Mouse (Mus musculus): ENCODE data around the gene Fam208b.

Fam208b gene

DNA sequence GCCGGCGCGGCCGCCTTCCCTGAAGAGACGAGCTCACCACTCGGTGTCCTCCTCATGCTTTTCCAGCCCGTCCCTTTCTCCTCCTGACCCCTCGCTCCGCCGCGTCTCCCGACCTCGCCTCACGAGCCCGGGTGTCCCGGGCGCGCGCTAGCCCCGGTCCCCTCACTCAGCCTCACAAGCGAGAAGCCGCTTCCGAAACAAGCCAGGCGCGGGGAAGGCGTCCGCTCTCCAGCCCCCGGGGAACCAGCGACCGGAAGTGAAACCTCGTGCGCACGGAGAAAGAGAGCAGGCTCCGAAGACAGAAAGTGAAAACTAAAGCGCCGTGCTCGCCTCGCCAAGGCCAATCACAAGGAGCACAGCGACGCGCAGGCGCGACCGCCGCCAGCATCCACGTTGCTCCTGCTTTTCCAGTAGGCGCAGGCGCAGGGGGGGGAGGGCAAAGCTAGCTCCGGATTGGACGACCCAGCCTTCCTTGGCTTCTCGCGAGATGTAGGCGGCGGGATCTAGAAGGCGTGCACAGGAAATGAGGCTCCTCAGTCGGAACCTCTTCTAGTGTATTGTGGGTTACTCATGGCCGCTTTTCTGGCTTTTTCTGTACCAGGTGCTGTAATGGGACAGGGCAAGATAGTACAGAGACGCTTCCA is at the start of gene Fam208b:
TSS of gene Fam208b (minus strand) at position 314 of the 644 bp plus-strand sequence.
- DNase-seq (ENCODE audit: low read depth in 1 of 2, low spot score in 2 of 2): peak; percentile 89 to 95

DNA sequence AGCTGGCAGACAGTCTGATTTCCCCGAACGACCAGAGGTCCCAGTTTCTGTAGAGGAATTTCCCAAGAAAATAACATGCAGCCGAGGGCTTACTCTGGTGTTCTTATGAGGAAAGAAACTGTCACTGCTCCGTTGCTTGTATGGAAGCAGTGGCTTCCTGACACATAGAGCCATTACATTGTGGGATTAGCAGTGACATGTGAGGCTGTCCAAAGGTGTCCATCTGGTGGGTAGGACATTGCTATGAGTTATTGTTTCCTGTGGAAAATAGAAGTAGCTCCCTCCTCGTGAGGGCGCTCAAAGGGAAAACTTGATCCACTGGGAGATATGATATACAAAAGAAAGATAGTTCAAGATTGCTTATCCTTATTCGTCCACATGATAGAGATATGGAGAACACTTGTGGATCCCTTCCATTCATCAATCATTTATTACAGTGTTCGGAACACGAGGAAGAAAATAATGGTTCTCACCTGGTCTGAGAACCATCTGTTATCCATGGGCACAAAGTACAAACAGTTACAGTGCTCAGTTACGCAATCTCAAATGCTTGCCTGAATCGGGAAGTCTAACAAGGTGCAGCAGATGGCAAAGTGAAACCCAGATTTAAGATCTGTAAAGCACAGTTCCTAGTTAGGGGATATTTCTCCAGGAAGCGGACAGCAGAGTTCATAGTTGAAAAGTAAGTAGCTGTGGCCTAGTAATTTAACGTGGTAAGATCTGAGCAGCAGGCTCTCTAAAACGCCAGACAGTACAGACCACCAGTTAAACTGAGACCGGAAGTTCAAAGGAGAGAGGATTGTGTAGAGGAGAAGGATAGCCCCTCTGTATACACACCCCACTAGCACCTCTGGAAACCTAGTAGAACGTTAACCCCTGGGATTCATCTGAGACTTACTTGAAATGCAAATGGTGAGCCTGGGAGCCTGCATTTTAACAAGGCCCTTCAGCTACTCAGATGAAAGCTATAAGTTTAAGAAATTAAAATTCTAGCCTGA is 48.6 kb upstream of the Fam208b start:
- no peak for DNase-seq (ENCODE audit: low read depth in 1 of 2, low spot score in 2 of 2)

DNA sequence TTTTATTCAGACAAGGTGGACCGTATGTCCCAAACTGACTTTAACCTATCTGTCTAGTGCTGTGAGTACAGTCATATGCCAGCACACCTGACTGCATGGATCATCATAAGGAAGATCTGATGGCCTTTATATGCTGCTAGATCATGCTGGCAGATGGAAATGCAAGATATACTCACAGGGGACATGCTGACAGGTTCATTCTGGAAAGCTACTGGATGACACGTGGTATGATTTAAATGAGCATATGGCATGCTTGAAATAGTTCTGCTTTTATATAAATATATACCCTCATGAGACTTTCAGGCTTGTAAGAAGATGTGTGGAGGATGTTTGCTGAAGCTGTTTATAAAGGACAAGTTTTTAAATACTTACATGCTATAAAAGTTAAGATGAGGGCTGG is 43.5 kb upstream of the Fam208b start:
- DNase-seq (ENCODE audit: low read depth in 1 of 2, low spot score in 2 of 2): no peak

DNA sequence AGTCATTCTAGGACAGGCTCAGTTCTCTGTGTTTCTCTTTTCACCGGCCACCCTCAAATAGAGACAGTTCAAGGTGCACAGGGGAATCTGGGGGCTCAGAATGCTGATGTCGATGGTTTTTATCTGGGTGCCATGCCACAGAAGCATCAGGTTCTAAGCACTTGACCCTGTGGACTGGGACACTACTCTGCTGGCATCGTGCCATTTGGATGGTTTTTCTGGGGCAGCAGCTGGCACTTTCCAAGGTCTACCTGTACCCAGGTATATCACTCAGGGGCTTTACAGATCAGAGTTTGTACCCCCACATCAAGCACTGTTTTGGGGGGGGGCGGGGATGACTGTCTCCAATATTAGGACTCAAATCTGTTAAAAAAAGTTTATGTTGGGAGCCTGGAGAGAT is 39.7 kb upstream of the Fam208b start:
- DNase-seq (ENCODE audit: low read depth in 1 of 2, low spot score in 2 of 2): no peak

DNA sequence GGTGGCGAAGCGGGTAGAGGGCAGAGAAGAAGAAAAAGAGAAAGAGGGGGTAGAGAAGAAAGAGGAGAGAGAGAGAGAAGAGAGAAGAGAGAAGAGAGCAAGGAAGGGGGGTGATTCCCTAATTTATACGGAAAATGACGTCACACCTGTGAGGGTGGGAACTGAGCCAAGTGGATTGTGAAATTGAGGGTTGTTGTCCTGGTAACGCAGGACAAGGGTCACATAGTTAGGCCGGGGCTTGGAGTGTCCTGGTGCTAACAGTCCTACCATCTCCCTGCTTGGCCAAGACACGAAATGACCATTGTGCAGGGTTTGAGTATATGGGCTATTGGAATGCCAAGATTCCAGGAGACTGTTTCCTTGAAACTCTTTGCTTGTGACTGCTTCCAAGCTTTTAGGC is 35.7 kb upstream of the Fam208b start:
- DNase-seq (ENCODE audit: low read depth in 1 of 2, low spot score in 2 of 2): no peak

DNA sequence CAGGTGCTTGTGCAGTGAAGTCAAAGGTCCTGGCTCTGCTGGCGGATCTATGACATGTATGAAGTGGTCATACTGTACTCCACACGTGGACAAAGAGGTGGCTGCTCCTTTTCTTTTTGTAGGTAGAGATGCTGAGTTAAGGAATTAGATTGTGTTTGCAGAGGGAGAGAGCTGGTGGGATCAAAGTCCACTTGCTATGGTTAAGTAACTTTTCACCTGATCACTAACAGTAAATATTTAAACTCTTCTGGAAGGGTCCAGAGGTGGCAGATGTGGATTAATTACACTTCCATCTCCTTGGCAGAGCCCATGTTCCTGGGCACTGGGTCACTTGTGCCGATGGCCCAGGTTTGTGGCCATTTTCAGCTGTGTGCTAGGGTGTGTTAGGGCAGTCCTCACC is 35.0 kb upstream of the Fam208b start:
- DNase-seq (ENCODE audit: low read depth in 1 of 2, low spot score in 2 of 2): no peak

DNA sequence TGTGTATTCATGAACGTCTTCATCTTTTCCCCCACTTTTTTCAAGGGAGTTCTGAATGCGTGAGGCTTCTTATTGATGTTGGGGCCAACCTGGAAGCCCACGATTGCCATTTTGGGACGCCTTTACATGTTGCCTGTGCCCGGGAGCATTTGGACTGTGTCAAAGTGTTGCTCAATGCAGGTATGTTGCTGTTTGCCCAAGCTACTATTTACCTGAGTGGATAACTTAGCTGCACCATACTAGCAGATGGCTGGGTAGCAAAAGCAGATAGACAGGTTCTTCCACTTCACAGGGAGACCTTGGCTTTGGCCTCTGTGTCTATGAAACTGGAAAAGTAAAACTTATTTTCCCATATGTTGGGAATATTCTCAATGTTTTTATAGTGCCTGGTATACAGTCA is 34.0 kb upstream of the Fam208b start:
- no peak for DNase-seq (ENCODE audit: low read depth in 1 of 2, low spot score in 2 of 2)

DNA sequence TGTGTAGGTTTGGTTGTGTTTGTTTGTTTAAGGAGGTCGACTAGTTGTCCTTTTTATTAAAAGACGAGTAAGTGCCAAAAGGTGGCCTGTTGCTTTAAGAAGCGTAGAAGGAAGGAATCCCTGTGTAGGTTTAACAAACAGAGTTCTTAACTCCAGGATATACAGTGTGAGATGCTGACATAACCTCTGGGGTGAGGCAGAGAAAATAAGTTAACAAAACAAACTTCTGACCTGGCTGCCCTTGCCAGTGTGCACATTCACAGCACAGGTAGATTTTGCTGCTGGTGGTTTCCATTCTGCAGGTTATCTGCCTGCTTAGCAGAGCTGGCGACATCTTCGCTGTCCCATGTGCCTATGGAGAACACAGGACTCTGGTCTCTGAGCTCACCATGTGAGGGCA is 31.6 kb upstream of the Fam208b start:
- DNase-seq (ENCODE audit: low read depth in 1 of 2, low spot score in 2 of 2): no peak

DNA sequence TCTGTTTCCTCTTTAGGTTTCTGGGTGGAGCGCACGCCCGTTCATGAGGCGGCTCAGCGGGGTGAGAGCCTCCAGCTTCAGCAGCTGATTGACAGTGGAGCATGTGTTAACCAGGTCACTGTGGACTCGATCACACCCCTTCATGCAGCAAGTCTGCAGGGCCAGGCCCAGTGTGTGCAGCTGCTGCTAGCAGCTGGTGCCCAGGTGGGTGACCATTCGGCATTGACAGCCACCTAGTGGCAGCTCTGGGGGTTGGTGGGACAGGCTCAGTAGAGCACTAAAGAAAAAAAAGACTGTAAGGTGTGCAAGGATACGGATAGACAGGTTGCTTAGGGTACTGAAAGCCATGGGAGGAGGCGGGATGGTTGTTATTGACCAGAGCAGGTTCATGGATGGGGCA is 31.1 kb upstream of the Fam208b start:
- DNase-seq (ENCODE audit: low read depth in 1 of 2, low spot score in 2 of 2): no peak

DNA sequence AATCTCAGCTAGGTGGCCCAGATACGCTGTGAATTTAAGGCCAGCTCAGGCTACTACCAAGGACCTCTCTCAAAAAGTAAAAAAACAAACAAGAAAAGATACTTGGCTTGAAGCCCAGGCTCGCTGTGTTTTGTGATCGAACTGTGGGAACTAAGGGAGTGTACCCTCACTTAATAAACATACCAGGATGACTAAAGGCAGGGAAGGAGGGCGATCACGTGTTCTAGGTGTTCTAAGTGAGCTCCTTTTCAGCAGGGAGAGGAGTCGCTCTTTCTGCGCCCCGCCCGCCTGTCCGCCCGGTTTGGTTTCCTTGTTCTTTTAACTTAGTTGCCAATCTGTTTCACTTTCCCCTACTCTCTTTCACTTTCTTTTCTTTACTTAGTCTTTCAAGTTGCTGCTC is 25.9 kb upstream of the Fam208b start:
- no peak for DNase-seq (ENCODE audit: low read depth in 1 of 2, low spot score in 2 of 2)

DNA sequence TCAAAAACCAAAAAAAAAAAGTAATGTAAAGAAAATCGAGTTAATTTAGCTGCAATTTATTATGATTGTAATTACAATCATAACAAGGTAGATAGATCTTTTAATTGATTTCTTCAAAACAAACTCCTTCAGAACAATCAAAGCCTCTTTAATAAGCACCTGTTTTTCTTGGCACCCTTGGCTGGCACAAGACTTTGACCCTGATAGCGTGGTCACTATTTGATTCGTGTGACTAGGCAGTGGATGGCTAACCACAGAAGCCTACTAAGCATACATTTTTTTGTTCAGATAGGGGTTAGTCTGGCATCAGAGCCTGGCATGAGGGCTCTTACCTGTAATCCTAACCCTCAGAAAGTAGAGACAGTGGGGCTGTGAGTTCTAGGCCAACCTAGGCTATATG is 24.2 kb upstream of the Fam208b start:
- no peak for DNase-seq (ENCODE audit: low read depth in 1 of 2, low spot score in 2 of 2)

DNA sequence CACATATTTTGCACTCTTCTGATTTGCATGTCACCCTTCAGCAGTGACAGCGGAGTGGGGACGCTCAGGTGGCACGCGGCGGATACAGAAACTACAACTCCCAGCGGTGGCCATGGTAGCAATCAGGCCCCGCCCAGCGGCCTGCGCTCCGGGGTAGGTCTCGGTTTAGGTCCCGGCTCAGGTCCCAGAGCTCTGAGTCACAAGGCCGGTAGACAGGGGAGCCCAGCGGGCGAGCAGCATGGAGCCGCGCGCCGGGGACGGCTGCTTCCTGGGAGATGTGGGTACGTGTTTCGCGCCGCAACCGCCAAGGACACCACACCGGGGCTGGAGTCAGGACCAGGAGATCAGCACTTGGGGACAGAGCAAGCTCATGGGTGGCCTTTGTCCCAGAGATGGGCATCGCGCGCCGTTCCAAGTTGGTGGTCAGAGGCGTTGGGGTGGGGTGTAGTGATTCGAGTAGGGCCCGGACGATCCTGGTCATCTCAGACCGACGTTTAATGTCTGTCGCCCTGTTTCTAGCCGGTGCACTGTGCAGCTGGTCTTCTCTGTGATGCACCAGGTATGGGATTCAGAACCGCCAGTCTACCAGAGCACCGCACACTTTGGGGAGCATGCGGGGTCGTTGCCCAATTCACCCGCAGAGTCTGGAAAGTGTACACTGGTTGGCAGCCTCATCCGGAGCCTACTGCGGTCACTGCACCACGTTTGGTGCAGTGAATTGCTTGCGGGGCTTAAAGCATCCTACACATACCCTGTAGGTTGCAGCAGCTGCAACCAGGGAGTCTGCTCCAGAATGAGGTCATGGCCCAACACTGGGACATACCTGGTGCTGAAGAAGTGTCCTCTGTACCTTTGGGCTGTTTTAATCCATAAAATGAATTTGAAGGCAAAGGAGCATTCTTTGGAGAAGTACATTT is 23.2 kb upstream of the Fam208b start, which contains the start of gene Asb13:
TSS of gene Asb13 (plus strand) at position 138 of the 917 bp plus-strand sequence.
- peak; percentile 14 to 54 for DNase-seq (ENCODE audit: low read depth in 1 of 2, low spot score in 2 of 2)

DNA sequence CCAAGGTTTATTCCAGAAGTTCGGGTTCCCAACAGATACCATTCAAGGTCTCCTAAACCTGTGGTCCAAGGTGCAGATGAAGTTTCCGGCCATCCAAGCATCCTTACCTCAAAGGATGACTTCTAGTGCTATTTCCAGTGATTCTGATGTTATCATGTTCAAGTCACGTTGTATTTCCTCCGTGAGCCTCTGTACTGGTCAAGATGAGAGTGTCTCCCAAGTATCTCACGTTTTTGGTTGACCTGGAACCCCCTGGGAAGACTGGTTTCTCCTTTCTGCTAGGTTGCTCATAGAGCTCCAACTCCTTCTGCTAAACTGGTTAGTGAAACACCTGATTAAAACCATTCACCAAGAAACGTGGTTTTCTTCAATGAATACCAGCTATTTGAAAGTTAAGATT is 22.2 kb upstream of the Fam208b start:
- DNase-seq (ENCODE audit: low read depth in 1 of 2, low spot score in 2 of 2): no peak

DNA sequence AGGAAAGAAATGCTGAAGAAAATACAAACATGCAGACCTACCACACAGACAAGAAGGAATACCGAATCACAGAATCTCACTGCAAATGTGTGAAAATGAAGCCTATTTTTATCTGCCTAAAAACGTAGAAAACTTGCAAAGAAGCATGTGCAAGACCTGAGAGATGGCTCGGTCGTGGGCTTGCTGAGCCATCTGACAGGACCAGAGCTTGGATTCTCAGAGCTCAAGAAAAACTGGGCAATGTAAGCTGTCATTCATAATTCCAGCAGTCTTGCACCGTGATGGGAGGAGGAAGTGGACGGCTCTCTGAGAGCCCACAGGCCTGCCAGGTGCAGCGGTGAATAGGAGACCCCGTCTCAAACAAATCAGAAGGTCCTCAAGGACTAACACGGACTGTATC is 21.6 kb upstream of the Fam208b start:
- no peak for DNase-seq (ENCODE audit: low read depth in 1 of 2, low spot score in 2 of 2)

DNA sequence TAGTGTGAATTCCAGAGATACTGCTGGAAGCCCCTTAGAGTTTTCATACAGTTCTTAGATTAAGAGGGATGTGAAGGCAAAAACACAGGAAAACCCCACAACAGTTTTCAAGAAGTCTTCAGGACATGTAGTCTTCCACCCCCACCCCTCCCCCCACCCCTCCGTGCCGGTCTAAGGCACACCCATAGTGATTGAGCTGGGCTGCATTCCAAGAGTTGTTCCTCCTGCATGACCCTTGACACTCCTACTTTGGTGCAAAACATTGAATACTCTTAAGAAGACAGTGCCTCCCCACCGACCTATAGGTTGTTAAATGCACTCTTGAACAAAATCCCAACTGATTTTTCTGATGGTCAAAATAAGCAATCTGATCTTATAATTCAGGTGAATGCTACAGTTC is 17.2 kb upstream of the Fam208b start:
- DNase-seq (ENCODE audit: low read depth in 1 of 2, low spot score in 2 of 2): no peak

DNA sequence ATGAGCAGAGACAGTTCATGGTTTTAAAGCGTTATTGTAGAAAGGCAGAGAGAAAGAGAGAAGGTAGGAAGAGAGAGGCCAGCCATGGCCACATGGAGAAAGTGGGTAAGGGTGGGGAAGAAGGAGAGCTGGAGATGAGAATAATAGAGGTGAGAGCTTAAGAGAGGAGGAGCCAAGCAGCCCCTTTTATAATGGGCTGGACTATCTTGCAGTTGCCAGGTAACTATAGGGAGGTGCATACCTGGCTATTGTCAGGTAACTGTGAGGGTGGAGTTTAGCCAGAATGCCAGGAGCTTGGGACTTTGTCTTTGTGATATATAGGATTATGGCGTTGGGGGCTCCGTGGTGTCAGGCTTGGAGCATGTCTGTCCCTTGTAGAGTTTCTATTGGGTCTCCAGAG is 16.2 kb upstream of the Fam208b start:
- DNase-seq (ENCODE audit: low read depth in 1 of 2, low spot score in 2 of 2): no peak

DNA sequence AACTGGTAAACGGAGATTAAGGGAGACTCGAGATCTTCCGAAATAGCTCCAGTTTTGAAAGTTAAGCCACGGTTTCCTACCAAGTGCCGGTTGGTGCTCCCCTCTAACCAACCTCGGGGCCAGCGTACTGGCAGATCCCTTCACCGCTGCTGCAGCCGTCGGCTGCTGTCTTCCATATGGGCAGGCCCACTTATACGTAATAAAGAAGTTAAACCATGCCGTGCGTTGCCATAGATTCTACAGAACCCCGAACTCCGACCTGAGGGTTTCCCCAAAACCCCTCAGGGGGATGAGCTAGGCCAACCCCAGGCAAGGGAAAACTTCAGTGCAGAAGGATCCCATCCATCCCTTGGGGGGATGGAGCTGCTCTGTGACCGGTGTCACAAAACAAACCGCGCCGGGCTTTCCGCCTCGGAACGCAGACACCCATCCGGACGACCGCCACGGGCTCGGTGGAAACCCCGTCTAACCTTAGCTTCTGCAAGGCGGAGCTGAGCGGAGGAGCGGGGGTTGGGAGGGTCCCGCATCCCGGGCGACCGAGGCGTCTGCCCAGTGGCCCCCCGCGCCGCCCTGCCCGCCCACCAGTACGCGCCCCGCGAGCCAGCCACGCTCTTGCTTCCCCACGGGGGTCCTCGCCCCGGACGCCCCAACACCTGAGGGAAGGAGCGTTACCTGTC is 652 bp downstream of the Fam208b start:
- peak in 1 of 2 experiments; percentile 26 for DNase-seq (ENCODE audit: low read depth in 1 of 2, low spot score in 2 of 2)

DNA sequence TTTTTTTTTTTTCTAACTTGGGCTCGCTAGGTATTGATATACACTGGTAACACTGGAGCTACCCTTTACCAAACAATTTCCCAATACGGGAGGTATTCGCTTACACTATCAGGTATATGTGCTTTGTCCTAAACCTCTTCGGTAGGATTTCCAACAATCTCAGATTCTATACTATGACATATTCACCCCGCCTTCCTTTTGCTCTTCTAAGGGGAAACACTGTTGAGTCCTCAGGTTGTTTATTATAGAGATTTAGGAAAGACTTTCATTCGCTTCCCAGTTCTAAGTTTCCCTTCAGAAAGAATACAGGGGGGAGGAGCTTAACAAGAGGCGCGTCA is 1.2 kb downstream of the Fam208b start:
- DNase-seq (ENCODE audit: low read depth in 1 of 2, low spot score in 2 of 2): no peak

DNA sequence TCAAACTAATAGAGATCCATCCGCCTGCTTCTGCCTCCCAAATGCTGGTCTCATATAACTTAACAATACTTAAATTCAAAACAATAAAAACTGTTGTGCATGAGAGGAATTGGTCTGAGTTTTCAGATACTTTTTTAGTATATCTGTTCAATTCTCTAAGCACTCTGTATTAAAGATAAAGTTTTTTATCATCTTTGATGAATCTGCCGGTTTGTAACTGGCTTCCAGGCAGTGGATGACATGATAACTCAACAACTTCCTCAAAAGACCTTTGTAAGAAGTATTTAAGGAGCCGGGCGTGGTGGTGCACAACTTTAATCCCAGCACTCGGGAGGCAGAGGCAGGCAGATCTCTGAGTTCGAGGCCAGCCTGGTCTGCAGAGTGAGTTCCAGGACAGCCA is 14.7 kb downstream of the Fam208b start:
- DNase-seq (ENCODE audit: low read depth in 1 of 2, low spot score in 2 of 2): no peak

DNA sequence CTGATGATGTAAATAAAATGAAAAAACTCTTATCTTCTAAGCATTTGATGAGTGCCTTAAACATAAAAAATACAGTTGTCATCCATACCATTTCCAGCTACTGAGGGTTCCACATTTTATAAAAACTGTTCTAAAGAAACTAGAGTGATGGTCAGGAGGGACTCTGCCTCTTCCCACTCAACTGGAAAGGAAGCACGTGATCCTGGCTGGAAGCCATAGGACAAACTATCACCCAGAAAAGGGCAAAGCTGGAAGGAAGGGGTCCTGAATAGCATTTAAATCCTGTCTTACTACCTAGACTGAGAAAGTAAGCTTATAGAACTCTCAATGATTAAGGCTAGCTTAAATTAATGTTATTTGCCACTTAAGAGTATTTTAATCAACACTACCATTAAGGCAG is 16.6 kb downstream of the Fam208b start:
- DNase-seq (ENCODE audit: low read depth in 1 of 2, low spot score in 2 of 2): no peak

DNA sequence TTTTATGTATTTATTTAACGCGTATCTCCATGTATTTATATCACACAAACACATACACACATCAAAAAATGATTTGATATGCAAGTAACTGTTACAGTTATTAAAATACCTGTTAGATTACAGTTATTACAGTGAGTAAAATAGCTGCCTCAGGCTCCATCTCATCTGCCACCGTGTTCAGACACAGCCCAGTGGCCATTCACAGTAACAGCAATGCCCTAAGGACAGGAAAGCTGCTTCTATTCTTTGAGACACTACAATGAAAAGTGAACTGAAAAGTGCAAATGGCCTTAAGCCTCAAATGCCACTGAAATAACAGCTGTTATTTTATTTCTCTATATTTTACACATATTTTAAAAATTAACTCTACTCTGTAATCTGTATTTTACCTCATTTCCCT is 20.1 kb downstream of the Fam208b start:
- no peak for DNase-seq (ENCODE audit: low read depth in 1 of 2, low spot score in 2 of 2)

Measured in monocyte, adult 2 months (primary cell).